Mouse (Mus musculus) embryonic fibroblast, embryonic 13.5 days (primary cell): Measurements from ENCODE around the gene Tcf7l2. TPM values are rescaled to one million over a fixed set of nuclear protein-coding genes. Genes with fewer than 3 reads are reported as not detected.

Source experiments
- H3K27ac ChIP-seq: 2 replicates; pipeline ENCODE4 v1.5.1; 2012; ENCODE audit warnings: low read length, control low read depth, inconsistent platforms; ENCODE audit not compliant: insufficient read depth
- H3K4me1 ChIP-seq: 2 replicates; pipeline ENCODE4 v1.6.1; 2011; ENCODE audit warnings: low read length; ENCODE audit not compliant: control insufficient read depth, insufficient read depth
- H3K4me3 ChIP-seq: 2 replicates; pipeline ENCODE4 v1.5.1; 2011; ENCODE audit warnings: mild to moderate bottlenecking, control low read depth, low read length; ENCODE audit not compliant: insufficient read depth
- CTCF ChIP-seq: IDR thresholded peaks from 2 replicates; pipeline ENCODE4 v1.5.1; 2011; ENCODE audit warnings: mild to moderate bottlenecking, control low read depth, low read length, moderate library complexity, borderline replicate concordance; ENCODE audit not compliant: insufficient read depth
- POLR2A ChIP-seq: IDR thresholded peaks from 2 replicates; pipeline ENCODE4 v1.6.1; 2011; ENCODE audit warnings: low read depth, mild to moderate bottlenecking, control low read depth, low read length, moderate library complexity
- polyA plus RNA-seq: library from polyadenylated mRNA; stranded (reverse); fragments of >200 nt; gene quantifications from 2 replicates; pipeline ENCODE4 v1.2.4, GENCODE M21; 2011; ENCODE audit warnings: low read depth; ENCODE audit not compliant: missing spikeins, insufficient read length

Gene Tcf7l2
- polyA plus RNA-seq, 1 experiment: 41.1 TPM

GRCm38 (mm10) chr19:55744576-55745191, 3.1 kb downstream of the Tcf7l2 start:
- Histone ChIP-seq H3K4me3 (peak overlapping the region; percentile 91), H3K27ac (peak overlapping the region; percentile 98), H3K4me1 (peaks cover 12% of the 10 kb centered on the region)
- TF ChIP-seq POLR2A (0 out of 2 replicates have a peak, but pooled peaks have one; percentile 26), CTCF (no peak)

- TF ChIP-seq POLR2A: no peak
- no peak for TF ChIP-seq CTCF
- H3K4me3 ChIP-seq: peak overlapping the region; percentile 91
- peaks cover 14% of the 10 kb centered on the region for H3K4me1 ChIP-seq
- H3K27ac ChIP-seq: peak overlapping the region; percentile 98
Measured at GRCm38 (mm10) chr19:55745192-55745578, 3.6 kb downstream of the Tcf7l2 start.

- TF ChIP-seq CTCF: no peak
- TF ChIP-seq POLR2A: no peak
- peak overlapping the region; percentile 51; the same call in 1 of the 2 replicates for H3K27ac ChIP-seq
Measured at GRCm38 (mm10) chr19:55746241-55746640, 4.6 kb downstream of the Tcf7l2 start.

GRCm38 (mm10) chr19:55747237-55747925, 5.8 kb downstream of the Tcf7l2 start:
- TF ChIP-seq POLR2A: no peak
- TF ChIP-seq CTCF: no peak
- no peak overlapping the region; the same call in 1 of the 2 replicates for H3K4me3 ChIP-seq
- H3K4me1 ChIP-seq: peaks cover 28% of the 10 kb centered on the region
- peak overlapping the region; percentile 91 for H3K27ac ChIP-seq

More at GRCm38 (mm10) chr19:55746241-55746640, 4.6 kb downstream of the Tcf7l2 start:
- Histone ChIP-seq H3K4me3 (peak overlapping the region; percentile 16), H3K4me1 (peaks cover 21% of the 10 kb centered on the region)

- TF ChIP-seq POLR2A (no peak), CTCF (no peak)
- H3K27ac ChIP-seq: peak overlapping the region; percentile 91
- H3K4me3 ChIP-seq: no peak overlapping the region
- H3K4me1 ChIP-seq: peaks cover 28% of the 10 kb centered on the region
Measured at GRCm38 (mm10) chr19:55747926-55748291, 6.3 kb downstream of the Tcf7l2 start.

GRCm38 (mm10) chr19:55748801-55749200, 7.2 kb downstream of the Tcf7l2 start:
- no peak for TF ChIP-seq POLR2A
- no peak for TF ChIP-seq CTCF
- peaks cover 28% of the 10 kb centered on the region for H3K4me1 ChIP-seq
- H3K27ac ChIP-seq: peak overlapping the region; percentile 91
- peak overlapping the region; percentile 3; the same call in 1 of the 2 replicates for H3K4me3 ChIP-seq

GRCm38 (mm10) chr19:55749532-55749931, 7.9 kb downstream of the Tcf7l2 start:
- TF ChIP-seq POLR2A: 0 out of 2 replicates have a peak, but pooled peaks have one; percentile 9
- TF ChIP-seq CTCF: no peak
- Histone ChIP-seq H3K4me3 (peak overlapping the region; percentile 16; the same call in 1 of the 2 replicates), H3K27ac (peak overlapping the region; percentile 91), H3K4me1 (peaks cover 33% of the 10 kb centered on the region)

GRCm38 (mm10) chr19:55750048-55750447, 8.4 kb downstream of the Tcf7l2 start:
- peaks cover 34% of the 10 kb centered on the region for H3K4me1 ChIP-seq
- peak overlapping the region; percentile 91 for H3K27ac ChIP-seq
- TF ChIP-seq CTCF (no peak), POLR2A (no peak)
- H3K4me3 ChIP-seq: no peak overlapping the region

- peaks cover 34% of the 10 kb centered on the region for H3K4me1 ChIP-seq
- H3K4me3 ChIP-seq: no peak overlapping the region
- H3K27ac ChIP-seq: peak overlapping the region; percentile 91
- no peak for TF ChIP-seq POLR2A
- no peak for TF ChIP-seq CTCF
Measured at GRCm38 (mm10) chr19:55750465-55750864, 8.8 kb downstream of the Tcf7l2 start.

GRCm38 (mm10) chr19:55752861-55753260, 11.2 kb downstream of the Tcf7l2 start:
- H3K4me3 ChIP-seq: no peak overlapping the region
- peaks cover 25% of the 10 kb centered on the region for H3K4me1 ChIP-seq
- no peak for TF ChIP-seq CTCF
- TF ChIP-seq POLR2A: no peak
- H3K27ac ChIP-seq: no peak overlapping the region
